Mouse (Mus musculus): ENCODE measurements around the gene Hoxb7. TPM values are rescaled to one million over a fixed set of nuclear protein-coding genes. Genes with fewer than 3 reads are reported as not detected.

Hoxb7 gene
- total RNA-seq, 2 experiments from 2014 or later = 0.24 TPM; not detected in 1

GRCm38 (mm10) chr11:96301064-96301431, 14.6 kb downstream of the Hoxb7 start:
- no peak for DNase-seq

- no peak for DNase-seq
Observed at GRCm38 (mm10) chr11:96301837-96302236, 15.4 kb downstream of the Hoxb7 start.

DNA sequence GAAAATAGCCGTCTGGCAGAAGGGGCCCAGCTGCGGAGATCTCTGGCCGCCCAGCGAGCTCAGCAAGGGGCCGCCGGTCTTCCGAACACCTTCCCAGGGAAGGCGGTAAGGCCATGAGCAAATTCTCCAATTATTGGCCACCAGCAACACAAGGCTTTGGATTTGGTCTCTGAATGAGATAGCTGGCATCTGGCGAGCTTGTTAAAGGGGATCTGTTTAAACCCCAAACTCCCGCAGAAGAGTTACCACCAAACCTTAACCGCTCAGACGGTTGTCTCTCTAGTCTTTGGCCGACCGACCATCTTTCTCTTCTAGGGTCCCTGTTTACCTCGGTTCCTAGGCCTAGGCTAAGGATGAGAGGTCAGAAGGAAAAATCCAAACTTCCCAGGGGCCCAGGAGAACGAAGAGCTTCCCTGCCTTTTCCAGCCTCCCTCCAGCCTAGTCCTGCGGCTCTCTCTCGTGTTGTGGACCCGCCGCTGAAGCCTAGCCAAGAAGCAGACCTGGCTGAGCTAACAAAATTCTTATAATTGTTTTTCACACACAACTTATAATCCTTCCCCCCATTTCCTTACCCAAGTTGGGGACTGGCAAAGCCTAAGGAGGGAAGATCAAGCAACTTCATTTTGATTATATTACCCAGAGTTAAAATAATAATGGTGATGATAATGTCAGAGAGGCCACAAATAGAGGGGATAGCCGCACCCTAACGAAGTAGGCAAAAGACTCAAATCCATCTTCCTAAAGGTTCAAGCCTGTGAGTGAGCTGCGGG, 16.1 kb downstream of the Hoxb7 start:
- no peak for DNase-seq

DNA sequence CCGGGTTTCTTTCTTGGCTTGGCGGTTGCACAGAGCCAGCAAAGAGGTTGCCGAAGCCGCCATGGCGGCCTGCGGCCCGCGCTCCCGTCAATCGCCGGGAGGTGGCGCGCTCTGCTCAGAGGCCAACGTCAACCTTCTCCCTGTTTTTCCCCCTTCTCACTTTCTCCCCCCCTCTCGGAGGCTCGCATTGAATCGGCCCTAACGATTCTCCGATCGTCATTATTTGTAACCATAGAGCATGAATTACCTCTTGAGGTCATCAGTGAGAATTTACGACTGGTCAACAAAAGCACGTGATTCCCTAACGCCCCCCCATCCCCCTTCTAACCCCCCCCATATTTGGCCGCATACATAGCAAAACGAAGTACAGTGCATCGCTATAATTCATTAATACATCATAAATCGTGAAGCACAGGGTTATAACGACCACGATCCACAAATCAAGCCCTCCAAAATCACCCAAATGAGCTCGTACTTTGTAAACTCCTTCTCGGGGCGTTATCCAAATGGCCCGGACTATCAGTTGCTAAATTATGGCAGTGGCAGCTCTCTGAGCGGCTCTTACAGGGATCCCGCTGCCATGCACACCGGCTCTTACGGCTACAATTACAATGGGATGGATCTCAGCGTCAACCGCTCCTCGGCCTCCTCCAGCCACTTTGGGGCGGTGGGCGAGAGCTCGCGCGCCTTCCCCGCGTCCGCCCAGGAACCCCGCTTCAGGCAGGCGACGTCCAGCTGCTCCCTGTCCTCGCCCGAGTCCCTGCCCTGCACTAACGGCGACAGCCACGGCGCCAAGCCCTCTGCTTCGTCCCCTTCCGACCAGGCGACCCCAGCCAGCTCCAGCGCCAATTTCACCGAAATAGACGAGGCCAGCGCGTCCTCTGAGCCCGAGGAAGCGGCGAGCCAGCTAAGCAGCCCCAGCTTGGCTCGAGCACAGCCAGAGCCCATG, 17.0 kb downstream of the Hoxb7 start, which contains the start of gene Hoxb5:
TSS of gene Hoxb5 (plus strand) at position 186 of the 949 bp plus-strand sequence.
- peak; percentile 82 for DNase-seq

- DNase-seq = no peak
Observed at GRCm38 (mm10) chr11:96304381-96305195, 18.2 kb downstream of the Hoxb7 start.

DNA sequence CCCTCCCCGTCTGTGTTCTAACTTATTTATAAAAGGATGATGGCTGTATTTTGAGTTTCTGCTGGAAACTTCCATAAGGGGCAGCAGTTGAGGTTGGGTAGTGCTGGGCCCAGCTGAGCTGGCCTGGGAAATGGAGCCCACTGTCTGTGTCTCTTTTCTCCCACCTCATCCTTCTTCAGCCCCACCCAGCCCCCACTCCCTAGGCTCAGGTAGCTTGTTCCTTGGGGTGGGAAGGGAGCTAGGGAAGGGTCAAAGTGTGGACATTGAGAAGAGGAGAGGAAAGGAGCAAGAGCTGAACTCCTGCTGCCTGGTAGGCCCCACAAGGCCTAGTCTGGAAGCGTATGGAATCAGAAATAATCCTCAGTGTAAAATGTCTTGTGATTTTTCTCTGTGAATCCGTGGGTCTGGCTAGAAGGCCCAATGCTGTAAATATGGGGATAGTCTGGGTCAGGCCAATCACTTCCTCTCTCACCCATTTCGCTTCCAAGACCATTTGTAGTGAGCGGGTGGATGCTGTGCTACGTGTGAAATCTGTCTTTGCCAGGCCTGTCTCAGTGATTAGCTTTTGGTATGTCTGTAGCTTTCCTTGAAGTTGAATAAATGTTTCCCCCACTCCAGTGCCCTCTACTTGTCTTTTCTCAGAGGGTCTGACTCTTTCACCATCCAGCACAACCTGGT, 19.2 kb downstream of the Hoxb7 start:
- no peak for DNase-seq

DNA sequence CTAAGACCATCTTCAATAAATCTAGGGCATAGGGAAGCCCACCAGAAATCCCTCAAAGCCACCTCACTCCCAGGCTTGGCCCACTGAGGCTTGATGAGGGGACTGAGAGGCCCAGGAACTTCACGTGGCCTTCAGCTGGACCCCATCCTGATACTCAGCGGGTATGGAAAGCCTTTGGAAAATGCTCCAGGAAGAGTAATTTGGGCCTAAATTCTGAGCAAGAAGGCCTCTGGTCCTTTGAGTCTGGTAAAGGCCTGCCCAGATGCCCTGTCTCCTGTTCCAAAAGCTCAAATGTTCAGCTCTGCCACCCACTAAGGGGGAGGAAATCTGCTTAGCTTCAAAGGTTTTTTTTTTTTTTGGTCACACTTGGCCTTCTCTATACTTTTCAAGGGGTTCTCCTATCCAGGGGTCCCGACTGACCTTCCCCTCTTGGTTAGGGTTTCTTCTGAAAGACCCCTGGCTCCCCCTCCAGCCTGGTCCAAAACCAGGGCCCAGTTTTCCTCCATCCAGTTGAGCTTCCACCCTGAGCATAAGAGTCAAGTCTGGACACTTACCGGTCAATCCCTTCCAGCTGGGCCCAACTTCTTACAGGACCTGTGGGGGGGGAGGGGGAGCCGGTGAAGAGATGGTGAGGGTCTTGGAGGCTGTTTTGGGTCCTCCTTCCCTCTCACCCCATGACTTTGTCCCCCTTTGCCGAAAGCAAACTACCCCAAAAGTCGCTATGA, 19.9 kb downstream of the Hoxb7 start:
- DNase-seq = no peak

DNA sequence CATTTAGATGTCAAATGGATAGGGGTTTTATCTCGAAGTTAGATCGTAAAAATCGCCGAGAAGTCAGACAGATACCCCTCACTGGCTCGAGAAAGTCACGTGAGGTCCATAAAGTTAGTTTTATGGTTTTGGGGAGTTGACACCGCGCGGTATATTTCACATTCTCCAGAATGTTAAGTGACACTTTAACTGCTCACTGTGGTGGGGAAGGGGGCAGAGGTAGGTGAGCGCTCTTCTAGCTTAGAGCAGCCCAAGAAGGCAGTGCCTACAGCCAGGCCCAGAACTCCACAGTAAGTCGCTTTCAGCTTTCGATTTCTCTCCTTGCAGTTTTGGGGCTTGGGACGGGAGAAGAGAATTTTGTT, 20.5 kb downstream of the Hoxb7 start:
- no peak for DNase-seq

DNA sequence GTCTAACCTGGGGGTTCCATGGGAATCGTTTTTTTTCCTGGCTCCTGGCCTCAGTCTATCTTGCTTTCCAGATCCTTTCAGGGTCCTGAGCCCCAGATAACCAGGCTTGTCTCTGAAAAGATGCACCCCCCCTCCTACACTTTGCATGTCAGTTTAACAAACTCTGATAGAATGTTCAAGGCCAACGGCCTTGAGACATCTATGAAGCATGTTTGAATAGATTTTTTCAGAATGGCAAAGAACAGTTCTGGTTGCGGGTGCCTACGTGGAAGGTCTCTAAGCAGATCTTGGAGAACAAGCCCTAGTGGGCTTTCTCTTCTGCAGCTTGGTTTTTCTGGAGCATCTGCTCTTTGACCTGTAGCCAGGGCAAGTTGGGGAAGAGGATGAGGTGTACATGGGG, 22.3 kb downstream of the Hoxb7 start:
- no peak for DNase-seq

GRCm38 (mm10) chr11:96309288-96309687, 22.9 kb downstream of the Hoxb7 start:
- DNase-seq = no peak

DNA sequence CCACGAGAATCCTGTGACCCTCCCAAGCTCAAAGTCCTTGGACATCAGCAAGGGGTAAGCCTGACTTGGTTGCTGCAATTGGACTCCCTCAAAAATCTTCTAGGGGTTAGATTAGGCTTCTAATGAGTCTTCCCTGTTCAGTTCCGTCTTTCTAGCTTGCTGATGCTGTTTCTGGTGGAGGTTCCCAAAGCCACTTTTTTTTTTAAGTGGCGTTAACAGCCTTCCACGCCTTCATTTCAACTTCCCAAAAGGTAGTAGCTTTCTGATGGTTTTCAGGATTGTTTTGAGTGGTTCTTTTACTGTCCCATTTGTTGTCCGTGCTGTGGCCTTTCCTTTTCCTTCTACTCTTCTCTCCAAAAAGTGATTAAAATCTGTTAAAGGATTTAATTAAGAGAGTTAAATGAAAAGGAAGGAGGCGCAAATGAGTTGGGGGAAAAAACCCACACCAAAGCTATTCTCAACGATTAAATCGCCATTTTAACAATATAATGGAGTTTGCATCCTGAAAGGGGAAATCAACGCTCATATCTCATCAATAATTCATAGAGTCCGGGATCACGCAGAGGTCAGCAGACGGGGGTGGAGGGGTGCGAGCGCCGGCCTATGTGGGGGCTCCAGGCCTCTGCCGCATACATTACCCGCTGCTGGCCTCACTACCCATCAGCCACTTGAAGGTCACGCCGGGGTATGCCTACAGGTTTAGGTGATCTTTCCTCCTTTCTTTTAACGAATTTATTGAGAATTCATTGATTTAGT, 23.9 kb downstream of the Hoxb7 start:
- DNase-seq = no peak

DNA sequence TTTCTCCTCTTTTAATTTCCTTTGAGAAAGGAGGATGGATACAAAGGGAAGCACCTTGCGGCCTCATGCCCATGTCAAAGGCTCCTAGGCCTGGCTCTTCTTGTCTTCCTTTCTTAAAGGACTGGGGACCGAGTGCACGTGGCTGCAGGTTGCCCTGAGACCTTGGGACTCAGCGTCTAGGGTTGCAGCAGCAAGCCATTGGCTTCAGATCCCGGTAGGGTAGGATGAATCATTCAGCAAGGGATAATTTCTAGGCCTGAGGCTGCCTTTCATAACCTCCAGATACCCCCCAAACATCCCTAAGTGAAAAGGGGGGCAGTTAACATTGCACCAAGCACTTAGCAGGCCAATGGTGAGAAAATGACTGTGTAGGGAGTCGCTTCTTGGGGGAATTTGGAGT, 24.7 kb downstream of the Hoxb7 start:
- DNase-seq = no peak

- peak; percentile 70 for DNase-seq
Observed at GRCm38 (mm10) chr11:96311520-96312417, 25.3 kb downstream of the Hoxb7 start.

DNA sequence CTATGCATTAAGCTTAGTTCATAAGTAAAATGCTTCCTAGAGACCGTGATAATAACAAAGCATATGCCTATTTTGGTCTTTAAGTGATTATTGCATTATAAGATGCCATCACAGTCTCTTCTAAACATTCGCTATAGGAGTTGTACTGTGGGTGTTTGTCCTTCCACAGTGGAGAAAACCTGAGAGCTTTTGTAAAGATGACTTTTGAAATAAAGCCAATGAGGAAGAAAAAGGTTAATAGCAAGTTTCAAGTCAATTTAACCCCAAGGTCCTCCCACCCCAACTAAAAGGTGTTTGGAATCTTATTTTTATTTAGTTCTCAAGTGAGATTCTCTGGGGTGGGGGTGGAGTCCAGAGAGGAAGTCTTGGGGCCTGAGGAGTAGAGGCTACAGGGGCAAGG, 26.7 kb downstream of the Hoxb7 start:
- no peak for DNase-seq

DNA sequence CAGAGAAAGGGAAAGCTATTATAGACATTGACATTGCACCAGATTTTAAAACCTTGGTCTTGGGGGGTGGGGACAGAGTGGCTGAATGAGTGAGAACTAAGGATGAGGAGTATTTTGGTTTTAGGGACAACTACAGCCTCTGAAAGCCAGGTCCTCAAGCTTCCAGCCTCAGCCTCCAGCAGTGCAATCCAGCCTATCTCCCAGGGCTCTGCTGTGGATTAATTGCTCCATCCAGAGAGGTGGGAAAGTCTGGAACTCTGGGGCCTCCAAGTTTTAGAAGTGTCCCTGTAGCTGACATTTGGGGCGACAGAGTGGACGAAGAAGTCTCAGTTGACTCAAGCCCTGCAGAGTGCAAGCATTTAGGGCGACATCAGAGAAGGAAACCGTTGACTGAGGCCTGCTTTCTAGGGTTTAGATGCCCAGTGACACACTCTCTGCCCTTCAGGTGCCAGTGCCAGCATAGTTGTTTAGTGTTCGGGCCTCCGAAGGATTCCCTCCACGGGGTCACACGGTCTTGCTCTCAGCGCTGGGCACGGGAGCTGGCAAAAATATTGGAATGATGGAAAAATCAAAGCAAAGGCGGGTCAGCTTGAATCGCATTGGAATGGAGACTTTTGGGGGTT, 27.5 kb downstream of the Hoxb7 start:
- DNase-seq = no peak

DNA sequence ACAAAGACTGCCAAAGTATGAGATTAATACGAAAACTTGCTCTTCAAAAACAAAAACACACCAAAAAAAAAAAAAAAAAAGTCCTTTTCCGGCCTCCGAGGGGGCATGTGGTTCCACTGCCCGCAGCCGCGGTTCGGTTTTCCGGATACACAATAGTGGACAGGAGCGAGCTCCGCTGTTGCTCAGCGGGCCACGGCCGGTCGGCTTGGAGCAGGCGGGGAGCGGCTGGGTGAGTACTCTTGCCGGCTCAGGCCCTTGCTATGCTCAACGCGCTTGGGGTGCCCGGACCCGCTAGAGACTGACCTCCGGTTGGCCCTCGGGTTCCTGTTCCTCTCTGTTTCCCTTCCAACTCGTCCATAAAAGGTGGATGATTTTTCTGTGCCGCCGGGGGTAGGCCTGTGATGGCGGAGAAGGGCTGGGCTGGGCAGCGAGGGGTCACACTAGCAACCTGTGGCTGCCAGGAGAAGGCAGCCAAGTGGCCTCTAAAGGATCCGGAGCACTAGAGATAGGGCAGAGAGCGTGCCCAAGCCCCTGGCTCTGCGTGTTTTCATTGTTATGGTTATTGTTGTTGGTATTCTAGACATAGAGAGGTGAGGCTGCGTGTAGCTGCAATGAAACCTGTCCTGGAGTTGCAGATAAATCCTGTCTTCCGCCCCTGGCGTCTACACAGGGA, 28.4 kb downstream of the Hoxb7 start:
- no peak for DNase-seq

GRCm38 (mm10) chr11:96315344-96315681, 28.9 kb downstream of the Hoxb7 start:
- no peak for DNase-seq
